Mouse (Mus musculus) kidney, adult 8-10 months (tissue): ENCODE data around the gene Acot1.
A peak's percentile ranks its signal among the peaks of the same experiment; 100 is the strongest.

Experiments
- DNase-seq, 2 experiments: peaks; one replicate each; pipeline ENCODE4 v3.0.0; 2022

Gene Acot1

DNA sequence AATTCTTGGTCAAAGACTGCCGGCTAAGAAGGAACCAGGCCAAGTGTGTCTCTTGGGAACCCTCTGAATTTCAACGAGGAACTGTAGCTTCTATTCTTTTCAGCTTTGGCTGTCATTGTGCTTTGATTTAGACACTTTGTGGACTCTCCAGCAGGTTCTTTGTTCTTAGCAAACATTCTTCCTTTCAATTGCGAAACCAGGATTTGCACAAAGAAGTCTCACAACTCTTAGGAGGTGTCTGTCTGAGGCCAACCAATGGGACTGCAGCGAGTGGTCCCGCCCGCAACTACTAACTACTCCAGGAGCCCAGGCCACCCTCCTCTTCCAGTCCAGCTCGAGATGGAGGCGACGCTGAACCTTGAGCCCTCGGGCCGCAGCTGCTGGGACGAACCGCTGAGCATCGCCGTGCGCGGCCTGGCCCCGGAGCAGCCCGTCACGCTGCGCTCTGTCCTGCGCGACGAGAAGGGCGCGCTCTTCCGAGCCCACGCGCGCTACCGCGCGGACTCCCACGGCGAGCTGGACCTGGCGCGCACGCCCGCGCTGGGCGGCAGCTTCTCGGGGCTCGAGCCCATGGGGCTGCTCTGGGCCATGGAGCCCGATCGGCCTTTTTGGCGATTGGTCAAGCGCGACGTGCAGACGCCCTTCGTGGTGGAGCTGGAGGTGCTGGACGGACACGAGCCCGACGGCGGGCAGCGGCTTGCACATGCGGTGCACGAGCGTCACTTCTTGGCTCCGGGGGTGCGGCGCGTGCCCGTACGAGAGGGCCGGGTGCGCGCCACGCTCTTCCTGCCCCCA is at the start of gene Acot1:
Acot1 (plus strand) TSS at position 320 of the 795 bp plus-strand sequence.
- peak; percentile 77 to 84 for DNase-seq

DNA sequence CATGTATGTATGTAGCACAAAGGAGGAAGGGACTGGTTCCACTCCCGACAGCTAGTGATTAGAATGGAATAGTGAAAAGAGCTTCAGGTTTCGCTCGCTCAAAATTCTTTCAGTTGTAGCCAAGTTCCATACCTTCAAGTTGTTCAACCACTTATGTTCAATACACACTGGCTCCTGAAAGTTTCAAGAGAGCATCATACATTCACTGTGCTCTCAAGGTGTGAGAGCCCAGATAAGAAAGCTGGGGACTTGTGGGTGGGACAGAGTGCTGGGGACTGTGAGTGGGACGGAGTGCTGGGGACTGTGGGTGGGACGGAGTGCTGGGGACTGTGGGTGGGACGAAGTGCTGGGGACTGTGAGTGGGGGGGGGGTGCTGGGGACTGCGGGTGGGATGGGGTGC is 44.1 kb upstream of the Acot1 start:
- no peak for DNase-seq

- DNase-seq, result peak; percentile 71 to 72
Measured at GRCm38 (mm10) chr12:83972117-83972516, 37.2 kb upstream of the Acot1 start.

DNA sequence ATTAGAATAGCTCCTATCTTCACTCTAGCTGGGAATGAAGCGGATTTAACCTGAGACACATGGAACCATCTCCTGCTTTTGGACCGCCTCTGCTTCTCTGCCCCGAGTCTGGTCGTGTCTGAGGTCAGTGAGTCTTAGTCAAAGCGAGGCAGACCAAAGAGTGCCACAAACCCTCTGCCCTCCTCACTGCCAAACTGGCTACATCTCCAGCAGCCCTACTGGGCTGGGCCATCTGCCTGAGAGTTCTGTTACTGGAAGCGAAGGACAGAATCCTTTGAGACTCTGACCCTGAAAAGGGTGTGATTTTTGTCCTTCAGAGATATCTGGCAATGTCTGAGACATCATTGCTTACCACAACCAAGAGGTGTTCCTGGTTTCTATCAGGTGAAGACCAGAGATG is 30.4 kb upstream of the Acot1 start:
- no peak for DNase-seq

GRCm38 (mm10) chr12:83981615-83982014 is 27.7 kb upstream of the Acot1 start:
- DNase-seq, result peak in 1 of 2 experiments; percentile 53

- DNase-seq, result no peak
Measured at GRCm38 (mm10) chr12:83984752-83985151, 24.5 kb upstream of the Acot1 start, which contains the start of gene Heatr4. Heatr4 (minus strand) TSS chr12:83984852.

- no peak for DNase-seq
Measured at GRCm38 (mm10) chr12:83987242-83987582, 22.1 kb upstream of the Acot1 start.

DNA sequence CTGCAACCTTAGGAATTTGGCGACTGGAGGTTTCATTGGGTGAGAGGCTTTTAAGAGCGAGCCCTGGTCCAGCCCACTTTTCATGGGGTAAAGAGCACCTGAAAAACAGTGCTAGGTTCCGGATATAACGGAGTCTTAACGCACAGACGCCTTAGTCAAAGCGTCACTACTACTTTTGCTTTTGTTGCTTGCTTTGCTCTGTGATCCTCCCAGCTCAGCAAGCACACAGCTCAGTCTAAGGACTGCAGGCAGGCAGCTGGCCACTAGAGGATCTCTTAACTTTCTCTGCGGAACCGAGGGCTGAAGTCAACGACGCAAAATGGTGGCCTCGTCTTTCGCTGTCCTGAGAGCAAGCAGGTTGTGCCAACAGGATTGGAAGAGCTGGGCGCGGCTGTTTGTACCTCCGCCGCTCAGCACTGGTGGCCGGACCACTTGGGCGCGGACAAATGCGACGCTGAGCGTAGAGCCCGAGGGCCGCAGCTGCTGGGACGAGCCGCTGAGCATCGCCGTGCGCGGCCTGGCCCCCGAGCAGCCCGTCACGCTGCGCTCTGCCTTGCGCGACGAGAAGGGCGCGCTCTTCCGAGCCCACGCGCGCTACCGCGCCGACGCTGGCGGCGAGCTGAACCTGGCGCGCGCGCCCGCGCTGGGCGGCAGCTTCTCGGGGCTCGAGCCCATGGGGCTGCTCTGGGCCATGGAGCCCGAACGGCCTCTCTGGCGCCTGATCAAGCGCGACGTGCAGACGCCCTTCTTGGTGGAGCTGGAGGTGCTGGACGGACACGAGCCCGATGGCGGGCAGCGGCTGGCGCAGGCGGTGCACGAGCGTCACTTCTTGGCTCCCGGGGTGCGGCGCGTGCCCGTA is 21.5 kb upstream of the Acot1 start, which contains the start of gene Acot2:
Acot2 (plus strand) TSS at position 279 of the 859 bp plus-strand sequence.
- DNase-seq, result peak; percentile 77 to 81

DNA sequence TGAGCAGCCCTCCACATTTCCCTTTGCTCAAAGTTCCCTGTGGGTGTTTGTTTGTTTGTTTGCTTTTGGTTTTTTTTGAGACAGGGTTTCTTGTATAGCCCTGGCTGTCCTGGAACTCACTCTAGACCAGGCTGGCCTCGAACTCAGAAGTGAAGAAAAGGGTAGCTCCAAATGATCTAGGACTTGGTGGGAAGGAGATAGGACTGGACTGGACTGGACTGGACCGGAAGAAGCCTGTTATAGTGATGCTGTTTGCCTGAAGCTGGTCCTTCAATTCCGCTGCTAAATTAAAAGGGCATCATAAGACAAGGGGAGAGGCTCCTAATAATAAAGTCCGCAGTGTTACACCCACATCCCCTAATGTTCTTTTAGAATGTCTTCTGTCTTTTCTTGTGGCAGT is 20.8 kb upstream of the Acot1 start:
- no peak for DNase-seq

DNA sequence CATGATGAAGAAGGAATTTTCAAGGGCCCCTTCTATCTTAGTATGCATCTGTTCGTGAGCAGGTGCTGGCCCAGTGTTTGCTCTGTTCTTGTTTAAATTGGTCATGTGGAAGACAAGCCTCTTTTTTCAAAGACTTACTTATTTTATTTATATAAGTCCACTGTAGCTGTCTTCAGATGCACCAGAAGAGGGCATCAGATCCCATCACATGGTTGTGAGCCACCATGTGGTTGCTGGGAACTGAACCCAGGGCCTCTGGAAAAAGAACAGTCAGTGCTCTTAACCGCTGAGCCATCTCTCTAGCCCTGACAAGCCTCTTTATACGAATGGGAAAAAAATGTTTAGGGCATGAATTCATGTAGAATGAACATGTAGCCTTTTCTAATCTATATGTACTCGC is 19.9 kb upstream of the Acot1 start:
- no peak for DNase-seq

DNA sequence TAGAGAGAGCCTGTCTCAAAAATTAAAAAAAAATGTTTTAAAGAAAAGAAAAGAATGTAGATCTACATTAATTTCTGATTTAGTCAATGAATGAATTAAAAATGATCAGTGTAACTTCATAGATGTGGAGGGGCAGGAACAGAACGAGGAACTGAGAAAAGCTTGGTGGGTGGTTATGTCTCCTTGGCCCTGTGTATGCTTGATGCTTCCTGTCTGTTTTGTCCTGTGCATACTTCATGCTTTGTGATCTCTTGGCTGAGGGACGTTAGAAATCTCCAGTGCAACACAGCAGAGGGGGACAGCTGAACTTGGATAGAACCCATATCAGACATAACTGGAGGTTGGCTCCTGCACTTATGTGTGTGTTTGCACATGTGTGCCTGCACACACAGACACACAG is 12.1 kb upstream of the Acot1 start:
- no peak for DNase-seq

- DNase-seq, result no peak
Measured at GRCm38 (mm10) chr12:83998341-83999107, 10.8 kb upstream of the Acot1 start.

GRCm38 (mm10) chr12:83999237-83999636 is 10.1 kb upstream of the Acot1 start:
- peak; percentile 93 to 94 for DNase-seq

DNA sequence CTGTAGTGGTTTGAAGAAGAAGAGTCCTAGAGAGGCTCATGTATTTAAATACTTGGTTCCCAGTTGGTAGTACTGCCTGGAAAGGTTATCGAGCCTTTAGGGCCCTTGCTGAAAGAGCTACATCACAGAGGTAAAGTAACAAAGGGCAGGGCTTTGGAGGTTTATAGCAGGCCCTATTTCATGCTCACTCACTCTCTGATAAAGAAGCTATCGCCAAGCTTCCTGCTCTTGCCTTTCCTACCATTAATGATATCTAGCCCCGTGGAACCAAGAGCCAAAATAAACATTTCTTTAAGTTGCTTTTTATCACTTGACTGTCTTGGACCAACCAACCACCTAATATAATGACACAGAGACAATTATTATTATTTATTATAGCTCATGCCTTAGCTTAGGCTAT is 8.9 kb upstream of the Acot1 start:
- DNase-seq, result no peak

GRCm38 (mm10) chr12:84003866-84004265 is 5.4 kb upstream of the Acot1 start:
- no peak for DNase-seq

DNA sequence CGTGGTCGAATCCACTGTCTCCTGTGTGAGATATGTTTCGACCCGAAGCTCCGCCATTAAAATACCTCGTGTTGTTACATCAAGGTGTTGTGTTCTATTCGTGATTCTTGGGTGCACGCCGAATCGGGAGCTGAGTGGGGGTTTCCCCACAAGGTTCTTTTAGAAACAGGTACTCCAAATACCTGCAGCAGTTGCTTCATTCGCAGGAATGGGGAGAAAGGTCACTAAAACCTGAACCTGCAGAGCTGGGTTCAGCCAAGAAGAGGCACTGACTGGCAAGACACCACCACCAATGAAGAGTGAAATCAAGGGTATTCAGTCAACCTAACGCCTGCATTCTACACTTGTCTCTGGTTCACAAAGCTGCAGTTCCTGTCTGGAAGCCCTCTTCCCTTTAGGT is 1.0 kb upstream of the Acot1 start:
- peak in 1 of 2 experiments; percentile 28 for DNase-seq

DNA sequence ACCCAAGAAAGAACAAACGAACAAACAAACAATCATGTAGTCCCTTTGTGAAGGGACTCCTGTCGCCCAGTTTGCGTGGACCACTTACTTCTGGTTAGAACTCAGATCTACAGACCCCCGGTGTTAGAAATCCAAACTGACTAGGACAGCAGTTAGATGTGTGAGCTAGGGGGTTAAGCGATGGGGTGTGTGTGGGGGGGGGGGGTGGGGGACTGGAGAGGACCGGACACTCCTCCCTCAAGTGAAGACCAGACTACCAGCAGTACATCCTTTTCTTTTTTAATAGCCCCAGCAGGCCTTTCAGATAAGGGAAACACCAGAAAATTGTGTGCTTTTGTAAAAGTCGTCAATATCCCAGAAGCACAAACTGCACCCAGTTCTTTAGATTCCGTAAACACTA is 561 bp upstream of the Acot1 start:
- DNase-seq, result no peak

GRCm38 (mm10) chr12:84010201-84010600 is 911 bp downstream of the Acot1 start:
- DNase-seq, result no peak

DNA sequence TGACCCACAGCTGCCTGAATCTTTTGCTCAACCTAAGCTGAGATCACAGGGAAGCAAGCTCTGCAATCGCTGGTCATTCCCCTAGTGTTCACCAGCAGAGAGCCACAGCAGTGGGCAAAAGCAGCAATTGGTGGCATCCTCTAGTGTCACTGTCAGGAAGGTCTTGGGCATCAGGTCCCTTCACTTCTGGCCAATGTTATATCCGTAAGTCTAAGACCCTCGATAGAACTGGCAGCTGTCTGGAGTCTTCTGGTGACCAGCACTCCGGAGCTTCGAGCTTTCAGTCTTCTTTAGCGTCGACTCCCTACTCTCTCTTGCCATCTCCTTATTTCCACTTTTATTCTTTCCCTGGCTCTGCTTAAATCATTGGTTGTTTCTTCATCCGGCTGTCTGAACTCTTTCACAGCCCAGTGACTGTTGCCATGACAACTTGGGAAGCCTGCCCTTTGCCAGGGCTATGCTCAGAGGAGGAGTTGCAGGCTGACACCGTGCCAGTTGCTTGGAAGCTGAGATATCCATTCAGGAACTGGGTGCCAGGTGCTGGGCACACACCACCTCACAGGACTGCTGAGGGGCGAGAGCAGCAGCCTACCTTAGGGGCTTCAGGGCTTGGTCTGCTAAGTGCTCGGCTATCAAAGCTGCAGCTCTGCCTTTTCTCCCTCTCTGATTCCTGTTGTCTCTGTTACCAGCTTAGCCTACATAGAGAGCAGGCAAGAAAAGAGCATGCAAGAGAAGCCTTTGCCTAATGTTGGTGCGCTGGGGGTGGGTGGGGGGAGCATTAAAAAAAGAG is 2.2 kb downstream of the Acot1 start:
- DNase-seq, result peak; percentile 96

- no peak for DNase-seq
Measured at GRCm38 (mm10) chr12:84013130-84013529, 3.8 kb downstream of the Acot1 start.

DNA sequence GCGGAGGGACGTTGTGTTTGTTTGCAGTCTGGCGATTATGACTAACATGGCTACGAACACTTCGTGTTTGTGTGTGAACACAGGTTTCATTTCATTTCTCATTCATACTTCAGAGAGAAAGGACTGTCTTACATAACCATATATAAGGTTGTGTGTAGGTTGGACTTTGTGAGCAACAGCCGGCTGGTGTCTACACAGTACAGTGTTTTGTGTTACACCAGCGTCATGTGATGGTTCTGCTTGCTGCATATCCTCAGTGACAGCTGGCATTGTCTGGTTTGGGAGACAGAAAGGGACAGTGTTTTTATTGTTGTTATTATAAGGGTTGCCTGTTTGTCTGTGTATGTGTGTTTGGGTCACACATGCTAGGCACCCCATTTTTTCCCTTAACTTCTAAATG is 4.4 kb downstream of the Acot1 start:
- DNase-seq, result no peak

DNA sequence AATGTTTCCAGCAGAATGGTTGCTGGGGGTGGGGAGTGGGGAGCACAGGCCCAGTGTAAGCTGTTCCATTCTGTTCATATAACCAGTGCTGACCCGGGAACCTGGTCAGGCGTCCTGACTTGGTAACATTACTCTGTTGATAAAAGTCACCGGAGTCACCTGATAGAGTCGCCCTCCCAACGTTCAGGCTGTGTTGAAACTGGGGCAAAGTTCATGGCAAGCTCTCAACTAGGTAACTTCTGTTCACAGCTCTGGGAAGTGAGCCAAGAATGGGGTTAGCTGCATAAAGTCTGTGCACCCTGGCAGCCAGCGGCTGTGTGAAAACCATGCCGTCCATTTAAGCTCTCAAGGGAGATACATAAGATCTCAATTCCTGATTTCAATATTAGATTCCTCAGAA is 11.2 kb downstream of the Acot1 start:
- peak; percentile 91 to 95 for DNase-seq
